Mouse (Mus musculus): ENCODE measurements around the gene Eapp.

Gene Eapp

DNA sequence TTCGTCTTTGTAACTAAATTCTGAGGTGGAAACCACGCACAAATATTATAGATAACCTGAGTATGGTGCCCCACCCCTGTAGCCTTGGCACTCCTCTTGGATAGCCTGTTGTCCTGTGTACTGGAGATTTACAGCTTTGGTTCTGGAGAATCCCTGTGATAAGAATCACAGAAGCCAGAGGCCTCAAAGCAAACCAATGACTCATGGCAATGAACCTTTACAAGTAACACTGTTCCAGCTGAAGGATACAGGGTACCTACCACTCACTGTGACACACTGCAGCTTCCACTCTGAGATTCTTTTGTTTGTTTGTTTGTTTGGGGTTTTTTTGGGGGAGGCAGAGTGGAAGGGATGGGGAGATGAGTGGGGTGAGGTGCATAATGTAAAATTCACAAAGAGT is 73.8 kb downstream of the Eapp start:
- DNase-seq = no peak

All from layer of hippocampus, adult 9-11 months (tissue).